Mouse (Mus musculus): ENCODE measurements around the gene Ddah2.

DNA sequence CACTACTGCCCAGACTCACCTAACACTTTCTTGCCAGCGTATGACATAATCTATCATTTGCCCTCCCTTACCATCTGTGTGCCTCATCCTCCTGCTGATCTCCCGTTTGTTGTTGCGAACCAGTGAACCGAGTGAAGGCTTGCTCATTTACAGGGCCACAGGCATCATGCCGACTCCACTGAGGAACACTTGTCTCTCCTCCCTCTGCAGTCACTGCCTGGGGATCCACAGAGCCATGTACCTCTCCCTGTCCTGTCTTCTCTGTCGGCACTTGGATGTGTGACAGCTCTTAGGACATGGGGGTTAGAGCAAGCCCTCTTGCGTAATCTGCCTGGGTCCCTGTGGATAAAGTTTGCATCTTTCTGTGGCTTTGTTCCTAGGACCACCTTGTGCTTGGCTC is 49.2 kb upstream of the Ddah2 start:
- no peak for TF ChIP-seq CTCF (IDR thresholded peaks at IDR 0.05; ENCODE audit: low read depth)
- TF ChIP-seq EP300 (IDR thresholded peaks at IDR 0.05; ENCODE audit: low read depth) = no peak

Data from liver, embryonic 14.5 days (tissue).